Mouse (Mus musculus) heart, postnatal 0 days (tissue): ENCODE data around the gene Tinf2.

ENCODE experiments used
- CTCF ChIP-seq: IDR thresholded peaks from 2 replicates; pipeline ENCODE4 v1.5.1; 2016; ENCODE audit warnings: antibody characterized with exemption, control low read depth, low read depth
- EP300 ChIP-seq: IDR thresholded peaks from 2 replicates; pipeline ENCODE4 v1.6.1; 2016; ENCODE audit warnings: antibody characterized with exemption, low read depth

DNA sequence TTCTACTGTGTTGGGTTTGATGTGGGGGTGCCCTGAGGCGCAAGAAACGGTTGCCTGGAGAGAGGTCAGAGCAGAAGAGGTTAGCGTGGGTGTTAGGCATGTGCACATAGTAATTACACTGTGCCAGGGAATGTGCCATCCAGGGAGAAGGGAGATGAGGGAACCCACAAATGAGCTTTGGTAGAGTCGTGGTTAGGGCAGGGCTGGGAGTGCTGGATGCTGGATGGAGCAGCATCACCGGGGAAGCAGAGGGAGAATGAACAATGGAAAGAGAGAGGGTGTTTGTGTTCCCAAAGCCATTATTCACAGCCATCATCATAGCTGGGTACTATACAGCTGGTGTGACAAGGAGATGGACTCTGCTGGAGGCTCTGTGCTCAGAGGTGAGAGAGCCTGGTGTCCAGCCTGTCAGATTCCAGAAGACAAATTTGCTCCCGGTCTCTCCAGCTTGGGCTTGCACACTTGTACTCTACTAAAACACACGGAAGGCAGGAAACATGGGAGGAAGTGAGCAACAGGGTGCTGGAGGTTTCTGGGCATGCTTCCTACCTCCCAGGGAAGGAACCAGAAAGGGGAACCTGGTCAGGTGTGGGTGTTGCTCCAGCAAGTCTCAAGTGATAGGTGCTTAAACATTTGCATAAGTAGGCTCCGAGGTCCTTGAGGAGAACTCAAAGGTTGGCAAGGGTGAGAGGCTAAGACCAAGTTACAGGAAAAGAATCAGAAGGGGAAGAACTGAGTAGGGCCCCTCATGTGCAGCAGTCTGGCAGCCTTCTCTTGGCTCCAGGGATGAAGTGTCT, 46.5 kb upstream of the Tinf2 start:
- TF ChIP-seq EP300 (no peak), CTCF (no peak)
